Mouse (Mus musculus): ENCODE results near the gene Olfr594. TPM values are rescaled to one million over a fixed set of nuclear protein-coding genes. Genes with fewer than 3 reads are reported as not detected.
"Not testable (repeated sequence)": the region's sequence is repeated elsewhere in the genome, so short reads cannot be mapped to it uniquely, and the experiment has no call there.

The Olfr594 gene
- not detected in 2 replicates for polyA plus RNA-seq (2012; rRNA removed)

DNA sequence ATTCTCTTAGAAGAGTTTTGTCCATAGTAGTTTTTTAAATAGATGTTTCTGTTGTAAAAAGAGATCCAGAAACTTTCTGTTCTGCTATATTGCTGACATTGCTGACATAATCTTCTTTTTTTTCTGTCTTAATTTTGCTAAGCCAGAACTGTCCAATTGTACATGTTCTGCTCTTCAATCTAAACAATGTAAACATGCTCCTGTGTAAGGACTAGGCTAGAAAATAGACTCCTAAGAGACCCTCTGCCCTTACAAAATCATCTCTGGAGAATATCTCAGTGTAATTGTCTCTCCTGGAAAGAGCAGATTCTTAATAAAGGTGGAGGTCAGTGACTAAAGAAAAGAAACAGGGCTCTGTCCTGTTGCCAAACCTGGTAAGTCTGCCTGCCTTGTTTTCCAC lies at the start of gene Olfr594:
TSS of gene Olfr594 (plus strand) at position 301 of the 400 bp plus-strand sequence.
- H3K27me3 ChIP-seq (ENCODE audit: control insufficient read depth, insufficient read depth, low read length): no peaks in the 10 kb centered on the region
- no peak within 1 kb of the TSS for H3K4me3 ChIP-seq (ENCODE audit: low read depth, low read length)
- no peak within 1 kb of the TSS for H3K27ac ChIP-seq (ENCODE audit: insufficient read depth, low read depth, low read length)
- no peak for TF ChIP-seq POLR2A (IDR thresholded peaks at IDR 0.05; ENCODE audit: low read depth, low read length)
- TF ChIP-seq CTCF (IDR thresholded peaks at IDR 0.05; ENCODE audit: extremely low read depth, insufficient read length, insufficient replicate concordance, low read depth, low read length): no peak
- no peaks in the 10 kb centered on the region for H3K36me3 ChIP-seq (ENCODE audit: control insufficient read depth, insufficient read depth, low read length)
- no peaks in the 10 kb centered on the region for H3K4me1 ChIP-seq (ENCODE audit: control insufficient read depth, insufficient read depth, insufficient read length, low read length)

DNA sequence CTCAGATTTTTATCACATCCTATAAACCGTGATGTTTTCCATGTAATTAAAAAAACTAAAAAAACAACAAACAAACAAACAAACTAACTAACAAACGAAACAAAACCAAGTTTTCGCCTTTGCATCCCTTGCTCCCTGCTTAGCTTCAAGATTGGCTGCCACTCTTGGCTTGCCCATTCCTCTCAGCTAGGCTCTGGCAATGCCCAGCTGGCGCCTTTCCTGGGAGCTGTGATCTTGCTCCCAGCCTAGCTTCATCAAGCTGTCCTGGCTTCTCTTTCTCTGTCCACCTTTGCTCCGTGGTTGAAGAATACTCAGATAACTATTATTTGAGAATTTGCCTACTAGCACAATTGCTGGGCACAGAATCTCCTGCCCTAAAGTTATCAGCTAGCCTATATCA lies 47.1 kb upstream of the Olfr594 start:
- TF ChIP-seq POLR2A (IDR thresholded peaks at IDR 0.05; ENCODE audit: low read depth, low read length) (no peak), CTCF (IDR thresholded peaks at IDR 0.05; ENCODE audit: extremely low read depth, insufficient read length, insufficient replicate concordance, low read depth, low read length) (no peak)
- H3K27ac ChIP-seq (ENCODE audit: insufficient read depth, low read depth, low read length): no peak overlapping the region
- no peaks in the 10 kb centered on the region for H3K36me3 ChIP-seq (ENCODE audit: control insufficient read depth, insufficient read depth, low read length)
- 66% methylated on average over 5 of the region's 5 CpGs for WGBS
- H3K4me1 ChIP-seq (ENCODE audit: control insufficient read depth, insufficient read depth, insufficient read length, low read length): no peaks in the 10 kb centered on the region
- no peak overlapping the region for H3K4me3 ChIP-seq (ENCODE audit: low read depth, low read length)
- no peaks in the 10 kb centered on the region for H3K27me3 ChIP-seq (ENCODE audit: control insufficient read depth, insufficient read depth, low read length)

DNA sequence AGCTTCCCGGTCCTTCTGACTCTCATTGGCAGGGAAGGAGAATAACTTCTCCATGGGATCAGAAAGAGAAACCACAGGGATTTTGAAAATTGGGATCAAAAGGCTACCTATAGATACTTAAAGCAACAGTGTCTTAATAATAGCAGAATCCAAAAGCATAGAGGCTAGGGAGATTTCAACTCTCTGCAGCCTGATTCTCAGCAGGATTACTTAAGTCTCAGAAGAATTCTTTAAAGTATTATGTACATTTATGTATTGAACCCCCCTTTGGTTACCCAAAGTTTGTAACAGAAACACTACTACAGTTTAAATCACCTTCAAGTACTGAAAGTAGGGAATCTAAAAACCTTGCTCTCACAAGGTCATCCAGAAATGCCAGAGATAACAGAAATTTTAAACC lies 38.6 kb upstream of the Olfr594 start, which contains the start of gene Olfr591:
TSS of gene Olfr591 (minus strand) at position 101 of the 400 bp plus-strand sequence.
- 73% methylated on average over 1 of the region's 1 CpGs for WGBS
- Histone ChIP-seq H3K27me3 (ENCODE audit: control insufficient read depth, insufficient read depth, low read length) (no peaks in the 10 kb centered on the region), H3K27ac (ENCODE audit: insufficient read depth, low read depth, low read length) (no peak within 1 kb of the TSS)

DNA sequence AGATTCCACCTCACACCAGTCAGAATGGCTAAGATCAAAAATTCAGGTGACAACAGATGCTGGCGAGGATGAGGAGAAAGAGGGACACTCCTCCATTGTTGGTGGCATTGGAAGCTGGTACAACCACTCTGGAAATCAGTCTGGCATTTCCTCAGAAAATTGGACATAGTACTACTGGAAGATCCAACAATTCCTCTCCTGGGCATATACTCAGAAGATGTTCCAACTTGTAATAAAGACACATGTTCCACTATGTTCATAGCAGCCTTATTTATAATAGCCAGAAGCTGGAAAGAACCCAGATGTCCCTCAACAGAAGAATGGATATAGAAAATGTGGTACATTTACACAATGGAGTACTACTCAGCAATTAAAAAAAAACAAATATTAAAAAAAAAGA lies 32.3 kb upstream of the Olfr594 start, which contains the start of gene Olfr592:
TSS of gene Olfr592 (plus strand) at position 301 of the 400 bp plus-strand sequence.
- H3K4me3 ChIP-seq (ENCODE audit: low read depth, low read length); H3K27me3 ChIP-seq (ENCODE audit: control insufficient read depth, insufficient read depth, low read length); H3K4me1 ChIP-seq (ENCODE audit: control insufficient read depth, insufficient read depth, insufficient read length, low read length); H3K36me3 ChIP-seq (ENCODE audit: control insufficient read depth, insufficient read depth, low read length); H3K27ac ChIP-seq (ENCODE audit: insufficient read depth, low read depth, low read length): not testable (repeated sequence)
- 83% methylated on average over 1 of the region's 1 CpGs for WGBS

More for the DNA sequence above, 38.6 kb upstream of the Olfr594 start, which contains the start of gene Olfr591:
- no peaks in the 10 kb centered on the region for H3K4me1 ChIP-seq (ENCODE audit: control insufficient read depth, insufficient read depth, insufficient read length, low read length)
- no peak for TF ChIP-seq CTCF (IDR thresholded peaks at IDR 0.05; ENCODE audit: extremely low read depth, insufficient read length, insufficient replicate concordance, low read depth, low read length)
- no peak for TF ChIP-seq POLR2A (IDR thresholded peaks at IDR 0.05; ENCODE audit: low read depth, low read length)
- H3K36me3 ChIP-seq (ENCODE audit: control insufficient read depth, insufficient read depth, low read length): no peaks in the 10 kb centered on the region
- no peak within 1 kb of the TSS for H3K4me3 ChIP-seq (ENCODE audit: low read depth, low read length)

DNA sequence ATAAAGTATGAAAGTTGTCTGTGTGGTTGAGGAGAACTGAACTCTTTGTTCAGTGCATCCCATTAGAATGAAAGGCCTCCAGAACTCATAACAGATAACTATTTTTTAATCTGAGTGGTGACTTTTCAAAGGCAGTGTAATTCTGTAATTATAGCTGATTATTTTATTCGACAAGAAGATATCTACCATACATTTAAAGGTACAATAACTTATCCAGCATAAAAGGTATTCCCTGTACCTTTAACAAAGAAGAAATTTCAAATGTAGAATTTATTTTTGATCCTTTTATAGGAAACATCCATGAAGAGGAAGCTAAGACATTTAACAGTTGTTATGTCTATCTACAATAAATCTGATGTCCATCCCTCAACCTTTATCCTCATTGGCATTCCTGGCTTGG lies 5.2 kb upstream of the Olfr594 start, which contains the start of gene Olfr593:
TSS of gene Olfr593 (plus strand) at position 301 of the 400 bp plus-strand sequence.
- no peaks in the 10 kb centered on the region for H3K4me1 ChIP-seq (ENCODE audit: control insufficient read depth, insufficient read depth, insufficient read length, low read length)
- H3K36me3 ChIP-seq (ENCODE audit: control insufficient read depth, insufficient read depth, low read length): no peaks in the 10 kb centered on the region
- no peaks in the 10 kb centered on the region for H3K27me3 ChIP-seq (ENCODE audit: control insufficient read depth, insufficient read depth, low read length)
- TF ChIP-seq POLR2A (IDR thresholded peaks at IDR 0.05; ENCODE audit: low read depth, low read length) (no peak), CTCF (IDR thresholded peaks at IDR 0.05; ENCODE audit: extremely low read depth, insufficient read length, insufficient replicate concordance, low read depth, low read length) (no peak)
- WGBS: 69% methylated on average over 1 of the region's 1 CpGs
- H3K27ac ChIP-seq (ENCODE audit: insufficient read depth, low read depth, low read length): no peak within 1 kb of the TSS
- no peak within 1 kb of the TSS for H3K4me3 ChIP-seq (ENCODE audit: low read depth, low read length)

DNA sequence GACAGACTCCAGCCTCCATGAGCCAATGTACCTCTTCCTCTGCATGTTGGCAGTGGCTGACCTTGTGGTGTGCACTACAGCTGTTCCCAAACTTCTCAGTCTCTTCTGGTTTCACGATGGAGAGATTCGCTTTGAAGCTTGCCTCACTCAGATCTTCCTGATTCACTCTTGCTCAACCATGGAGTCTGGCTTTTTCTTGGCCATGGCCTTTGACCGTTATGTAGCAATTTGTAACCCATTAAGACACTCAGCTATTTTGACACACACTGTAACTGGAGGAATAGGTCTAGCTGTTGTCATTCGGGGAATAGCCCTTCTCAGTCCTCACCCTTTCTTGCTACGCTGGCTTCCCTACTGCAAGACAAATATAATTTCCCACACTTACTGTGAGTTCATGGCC lies 4.7 kb upstream of the Olfr594 start:
- 80% methylated on average over 5 of the region's 5 CpGs for WGBS
- H3K4me3 ChIP-seq (ENCODE audit: low read depth, low read length); H3K27me3 ChIP-seq (ENCODE audit: control insufficient read depth, insufficient read depth, low read length); H3K4me1 ChIP-seq (ENCODE audit: control insufficient read depth, insufficient read depth, insufficient read length, low read length); H3K36me3 ChIP-seq (ENCODE audit: control insufficient read depth, insufficient read depth, low read length); H3K27ac ChIP-seq (ENCODE audit: insufficient read depth, low read depth, low read length): not testable (repeated sequence)

DNA sequence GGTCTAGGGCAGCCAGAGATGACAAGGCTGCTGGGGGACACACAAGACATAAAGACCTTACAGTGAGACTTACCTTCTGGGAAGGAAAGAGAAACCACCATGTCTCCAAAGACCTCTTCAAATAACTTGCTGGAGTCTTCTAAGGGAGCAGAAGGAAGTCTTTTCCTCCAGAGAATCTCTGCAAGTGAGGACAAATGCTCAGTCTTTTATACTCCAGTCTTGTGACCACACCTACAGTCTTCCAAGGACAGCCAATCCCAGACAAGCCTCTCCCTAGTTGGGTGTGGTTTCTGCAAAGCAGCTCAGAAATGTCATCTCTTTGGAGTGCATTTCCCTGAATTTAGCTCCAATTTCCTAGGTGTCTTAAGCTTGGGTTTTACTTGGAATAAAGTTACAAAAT lies 35.6 kb downstream of the Olfr594 start, which contains the start of gene Usp17ld:
TSS of gene Usp17ld (minus strand) at position 101 of the 400 bp plus-strand sequence.
- H3K4me3 ChIP-seq (ENCODE audit: low read depth, low read length); H3K27ac ChIP-seq (ENCODE audit: insufficient read depth, low read depth, low read length); H3K4me1 ChIP-seq (ENCODE audit: control insufficient read depth, insufficient read depth, insufficient read length, low read length); H3K36me3 ChIP-seq (ENCODE audit: control insufficient read depth, insufficient read depth, low read length); H3K27me3 ChIP-seq (ENCODE audit: control insufficient read depth, insufficient read depth, low read length): not testable (repeated sequence)

Other genes starting within 250 kb of the Olfr594 start
- gene Olfr577, start 241.1 kb upstream of the Olfr594 start, polyA plus RNA-seq (2012; rRNA removed): not detected in 2 replicates
- gene Olfr578, start 227.7 kb upstream of the Olfr594 start, polyA plus RNA-seq (2012; rRNA removed): not detected in 2 replicates
- not detected in 2 replicates for gene Olfr582, start 179.0 kb upstream of the Olfr594 start, polyA plus RNA-seq (2012; rRNA removed)
- gene Olfr583, start 165.7 kb upstream of the Olfr594 start, polyA plus RNA-seq (2012; rRNA removed): not detected in 2 replicates
- not detected in 2 replicates for gene Olfr584, start 135.1 kb upstream of the Olfr594 start, polyA plus RNA-seq (2012; rRNA removed)
- gene Olfr585, start 119.3 kb upstream of the Olfr594 start, polyA plus RNA-seq (2012; rRNA removed): not detected in 2 replicates
- not detected in 2 replicates for gene Olfr586, start 91.4 kb upstream of the Olfr594 start, polyA plus RNA-seq (2012; rRNA removed)
- not detected in 2 replicates for gene Olfr588-ps1, start 76.1 kb upstream of the Olfr594 start, polyA plus RNA-seq (2012; rRNA removed)
- gene Olfr589, start 60.6 kb upstream of the Olfr594 start, polyA plus RNA-seq (2012; rRNA removed): not detected in 2 replicates
- not detected in 2 replicates for gene Olfr591, start 38.7 kb upstream of the Olfr594 start, polyA plus RNA-seq (2012; rRNA removed)
- gene Olfr592, start 32.2 kb upstream of the Olfr594 start, polyA plus RNA-seq (2012; rRNA removed): not detected in 2 replicates
- gene Olfr593, start 5.1 kb upstream of the Olfr594 start, polyA plus RNA-seq (2012; rRNA removed): not detected in 2 replicates
- gene Usp17ld, start 35.5 kb downstream of the Olfr594 start, polyA plus RNA-seq (2012; rRNA removed): not detected in 2 replicates
- not detected in 2 replicates for gene Olfr596, start 88.7 kb downstream of the Olfr594 start, polyA plus RNA-seq (2012; rRNA removed)
- gene Olfr597, start 99.3 kb downstream of the Olfr594 start, polyA plus RNA-seq (2012; rRNA removed): not detected in 2 replicates
- not detected in 2 replicates for gene Olfr598, start 106.6 kb downstream of the Olfr594 start, polyA plus RNA-seq (2012; rRNA removed)
- gene Olfr599, start 118.9 kb downstream of the Olfr594 start, polyA plus RNA-seq (2012; rRNA removed): not detected in 2 replicates
- not detected in 2 replicates for gene Olfr600, start 132.7 kb downstream of the Olfr594 start, polyA plus RNA-seq (2012; rRNA removed)
- gene Olfr601, start 145.7 kb downstream of the Olfr594 start, polyA plus RNA-seq (2012; rRNA removed): not detected in 2 replicates
- gene Olfr603, start 169.2 kb downstream of the Olfr594 start, polyA plus RNA-seq (2012; rRNA removed): not detected in 2 replicates
- gene Usp17lc, start 198.1 kb downstream of the Olfr594 start, polyA plus RNA-seq (2012; rRNA removed): not detected in 2 replicates
- not detected in 2 replicates for gene Olfr605, start 228.4 kb downstream of the Olfr594 start, polyA plus RNA-seq (2012; rRNA removed)
- gene Olfr606, start 232.1 kb downstream of the Olfr594 start, polyA plus RNA-seq (2012; rRNA removed): not detected in 2 replicates
- gene Olfr607, start 247.2 kb downstream of the Olfr594 start, polyA plus RNA-seq (2012; rRNA removed): not detected in 2 replicates